Mouse (Mus musculus): ENCODE results near the gene Galnt2. TPM values are rescaled to one million over a fixed set of nuclear protein-coding genes. Genes with fewer than 3 reads are reported as not detected.

Gene Galnt2
- total and polyA plus RNA-seq, 3 experiments: 18.6 to 27.3 (median 23.6) TPM

DNA sequence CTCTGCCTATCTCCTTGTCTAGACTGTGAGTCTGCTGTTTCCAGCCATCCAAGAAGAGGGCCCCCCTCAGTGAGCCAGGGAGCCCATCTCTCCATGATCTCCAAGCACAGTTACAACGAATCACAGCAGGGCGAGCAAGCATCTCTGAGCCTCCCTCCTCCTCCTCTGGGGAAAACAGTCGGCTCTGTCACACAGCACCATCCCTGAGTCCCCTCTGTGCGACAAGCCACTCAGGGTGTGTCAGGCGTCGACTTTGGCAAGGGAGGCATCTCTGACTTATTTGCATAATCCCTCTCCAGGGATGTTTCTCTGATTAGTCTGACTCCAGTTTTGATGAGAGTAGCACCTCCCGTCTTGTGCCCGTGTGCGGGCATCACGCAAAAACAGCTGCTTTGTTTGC is 151.0 kb downstream of the Galnt2 start:
- in situ Hi-C loops (cut with MboI; ENCODE audit: low pct_ligation_motif_present, low pct_unique_long_range_greater_than_20kb, low sequenced_read_pairs) (no loop called here), dilution Hi-C loops (cut with MboI; ENCODE audit: extremely low pct_ligation_motif_present, extremely low pct_unique_long_range_greater_than_20kb, low sequenced_read_pairs) (no loop called here)
- Histone ChIP-seq H3K36me3 (replicated peaks in 1 of 2; ENCODE audit: control insufficient read depth in 1 of 2, insufficient read depth in 1 of 2, low read length in 1 of 2) (no peaks in the 10 kb centered on the region), H3K4me2 (ENCODE audit: insufficient read depth, low read depth, poor library complexity, severe bottlenecking) (no peak overlapping the region), H3K9ac (ENCODE audit: insufficient read depth, low read depth) (no peak overlapping the region), H3K27ac (ENCODE audit: insufficient read depth, low read depth) (no peak overlapping the region), H3K9me3 (replicated peaks; ENCODE audit: low read length) (no peaks in the 10 kb centered on the region), H3K27me3 (replicated peaks) (peaks cover 4% of the 10 kb centered on the region), H3K4me1 (ENCODE audit: control insufficient read depth in 1 of 2, insufficient read depth in 2 of 2) (peaks cover 21 to 59% of the 10 kb centered on the region in 2 experiments), H3K79me2 (replicated peaks; ENCODE audit: control insufficient read depth, extremely low read depth, insufficient read depth, poor library complexity, severe bottlenecking) (no peaks in the 10 kb centered on the region), H3K4me3 (replicated peaks in 1 of 3; ENCODE audit: low read depth in 2 of 3, low read length in 2 of 3, poor library complexity in 1 of 3) (no peak overlapping the region)
- no peak for DNase-seq (ENCODE audit: extremely low read depth)
- TF ChIP-seq IRF4 (IDR thresholded peaks at IDR 0.05; ENCODE audit: low read depth, low read length): no peak
- TF ChIP-seq TBP (conservative IDR thresholded peaks at IDR 0.05; ENCODE audit: low read depth, low read length): no peak
- TF ChIP-seq ZMIZ1 (IDR thresholded peaks at IDR 0.05; ENCODE audit: low read depth, low read length): no peak
- TF ChIP-seq USF1 (IDR thresholded peaks at IDR 0.05; ENCODE audit: low read depth, low read length): no peak
- TF ChIP-seq ETS1 (conservative IDR thresholded peaks at IDR 0.05; ENCODE audit: low read depth, low read length): no peak
- no peak for TF ChIP-seq MAFK (IDR thresholded peaks at IDR 0.05; ENCODE audit: insufficient replicate concordance, low read length)
- TF ChIP-seq ZKSCAN1 (IDR thresholded peaks at IDR 0.05; ENCODE audit: borderline replicate concordance, low read depth, low read length): no peak
- TF ChIP-seq CHD1 (IDR thresholded peaks at IDR 0.05; ENCODE audit: low read depth, low read length): no peak
- TF ChIP-seq ELF1 (IDR thresholded peaks at IDR 0.05; ENCODE audit: low read depth, low read length): no peak
- TF ChIP-seq USF2 (conservative IDR thresholded peaks at IDR 0.05; ENCODE audit: low read depth, low read length): no peak
- TF ChIP-seq JUN (IDR thresholded peaks at IDR 0.05; ENCODE audit: insufficient read depth, low read depth, low read length): no peak
- no peak for TF ChIP-seq SIN3A (IDR thresholded peaks at IDR 0.05; ENCODE audit: low read length)
- no peak for TF ChIP-seq GABPA (IDR thresholded peaks at IDR 0.05; ENCODE audit: insufficient replicate concordance, low read depth, low read length)
- TF ChIP-seq UBTF (IDR thresholded peaks at IDR 0.05; ENCODE audit: low read depth, low read length): no peak
- no peak for TF ChIP-seq POLR2AphosphoS2 (IDR thresholded peaks at IDR 0.05; ENCODE audit: low read depth, low read length)
- no peak for TF ChIP-seq NELFE (IDR thresholded peaks at IDR 0.05; ENCODE audit: low read depth, low read length)
- TF ChIP-seq ZC3H11A (IDR thresholded peaks at IDR 0.05; ENCODE audit: low read depth, low read length): no peak

DNA sequence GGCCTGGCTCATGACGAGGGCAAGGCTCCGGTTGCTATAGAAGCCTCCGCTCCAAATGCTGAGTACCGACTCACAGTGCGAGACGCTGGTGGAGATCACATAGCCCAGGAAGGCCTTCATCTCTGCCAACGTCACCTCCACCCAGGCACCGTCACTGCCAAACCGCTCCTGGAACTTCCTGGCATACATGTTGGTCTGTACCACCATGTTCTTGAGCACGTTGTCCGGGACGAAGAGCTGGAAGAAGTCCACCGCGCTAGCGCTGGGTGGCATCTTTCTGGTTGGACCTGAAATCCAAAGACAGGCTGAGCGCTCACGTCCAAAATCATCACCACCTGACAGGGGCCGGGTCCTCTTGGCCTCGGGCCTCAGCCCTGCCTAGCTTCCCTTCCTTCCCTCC is 153.1 kb downstream of the Galnt2 start:
- no peak for DNase-seq (ENCODE audit: extremely low read depth)
- Histone ChIP-seq H3K4me3 (replicated peaks in 1 of 3; ENCODE audit: low read depth in 2 of 3, low read length in 2 of 3, poor library complexity in 1 of 3) (no peak overlapping the region), H3K9me3 (replicated peaks; ENCODE audit: low read length) (no peaks in the 10 kb centered on the region), H3K4me2 (ENCODE audit: insufficient read depth, low read depth, poor library complexity, severe bottlenecking) (no peak overlapping the region), H3K27ac (ENCODE audit: insufficient read depth, low read depth) (no peak overlapping the region), H3K36me3 (replicated peaks in 1 of 2; ENCODE audit: control insufficient read depth in 1 of 2, insufficient read depth in 1 of 2, low read length in 1 of 2) (no peaks in the 10 kb centered on the region), H3K79me2 (replicated peaks; ENCODE audit: control insufficient read depth, extremely low read depth, insufficient read depth, poor library complexity, severe bottlenecking) (no peaks in the 10 kb centered on the region), H3K9ac (ENCODE audit: insufficient read depth, low read depth) (no peak overlapping the region), H3K4me1 (ENCODE audit: control insufficient read depth in 1 of 2, insufficient read depth in 2 of 2) (peaks cover 16 to 52% of the 10 kb centered on the region in 2 experiments), H3K27me3 (replicated peaks) (peaks cover 4% of the 10 kb centered on the region)
- dilution Hi-C loops (cut with MboI; ENCODE audit: extremely low pct_ligation_motif_present, extremely low pct_unique_long_range_greater_than_20kb, low sequenced_read_pairs): no loop called here
- in situ Hi-C loops (cut with MboI; ENCODE audit: low pct_ligation_motif_present, low pct_unique_long_range_greater_than_20kb, low sequenced_read_pairs): no loop called here
- no peak for TF ChIP-seq USF1 (IDR thresholded peaks at IDR 0.05; ENCODE audit: low read depth, low read length)
- no peak for TF ChIP-seq SMC3 (IDR thresholded peaks at IDR 0.05; ENCODE audit: low read depth, low read length)
- TF ChIP-seq POLR2AphosphoS2 (IDR thresholded peaks at IDR 0.05; ENCODE audit: low read depth, low read length): no peak
- no peak for TF ChIP-seq JUND (conservative IDR thresholded peaks at IDR 0.05; ENCODE audit: low read depth, low read length)
- TF ChIP-seq TBP (conservative IDR thresholded peaks at IDR 0.05; ENCODE audit: low read depth, low read length): no peak
- no peak for TF ChIP-seq CTCF (conservative IDR thresholded peaks at IDR 0.05 in 1 of 2, IDR thresholded peaks at IDR 0.05 in 1 of 2; ENCODE audit: low read depth in 2 of 2, low read length in 2 of 2)
- TF ChIP-seq E2F4 (IDR thresholded peaks at IDR 0.05; ENCODE audit: insufficient replicate concordance, low read depth, low read length): no peak
- TF ChIP-seq CHD1 (IDR thresholded peaks at IDR 0.05; ENCODE audit: low read depth, low read length): no peak
- TF ChIP-seq EP300 (IDR thresholded peaks at IDR 0.05; ENCODE audit: low read length): no peak
- no peak for TF ChIP-seq ZKSCAN1 (IDR thresholded peaks at IDR 0.05; ENCODE audit: borderline replicate concordance, low read depth, low read length)
- TF ChIP-seq NRF1 (IDR thresholded peaks at IDR 0.05; ENCODE audit: low read depth, low read length): no peak
- no peak for TF ChIP-seq MAZ (IDR thresholded peaks at IDR 0.05; ENCODE audit: low read depth, low read length)
- no peak for TF ChIP-seq RCOR1 (conservative IDR thresholded peaks at IDR 0.05; ENCODE audit: low read depth, low read length)
- TF ChIP-seq ZMIZ1 (IDR thresholded peaks at IDR 0.05; ENCODE audit: low read depth, low read length): no peak
- no peak for TF ChIP-seq PAX5 (IDR thresholded peaks at IDR 0.05; ENCODE audit: low read length)
- no peak for TF ChIP-seq IRF4 (IDR thresholded peaks at IDR 0.05; ENCODE audit: low read depth, low read length)

Measured in CH12.LX (cell line).